Comparison of ENCODE assay signal across 8 mouse cellular contexts in the genomic region with DNA sequence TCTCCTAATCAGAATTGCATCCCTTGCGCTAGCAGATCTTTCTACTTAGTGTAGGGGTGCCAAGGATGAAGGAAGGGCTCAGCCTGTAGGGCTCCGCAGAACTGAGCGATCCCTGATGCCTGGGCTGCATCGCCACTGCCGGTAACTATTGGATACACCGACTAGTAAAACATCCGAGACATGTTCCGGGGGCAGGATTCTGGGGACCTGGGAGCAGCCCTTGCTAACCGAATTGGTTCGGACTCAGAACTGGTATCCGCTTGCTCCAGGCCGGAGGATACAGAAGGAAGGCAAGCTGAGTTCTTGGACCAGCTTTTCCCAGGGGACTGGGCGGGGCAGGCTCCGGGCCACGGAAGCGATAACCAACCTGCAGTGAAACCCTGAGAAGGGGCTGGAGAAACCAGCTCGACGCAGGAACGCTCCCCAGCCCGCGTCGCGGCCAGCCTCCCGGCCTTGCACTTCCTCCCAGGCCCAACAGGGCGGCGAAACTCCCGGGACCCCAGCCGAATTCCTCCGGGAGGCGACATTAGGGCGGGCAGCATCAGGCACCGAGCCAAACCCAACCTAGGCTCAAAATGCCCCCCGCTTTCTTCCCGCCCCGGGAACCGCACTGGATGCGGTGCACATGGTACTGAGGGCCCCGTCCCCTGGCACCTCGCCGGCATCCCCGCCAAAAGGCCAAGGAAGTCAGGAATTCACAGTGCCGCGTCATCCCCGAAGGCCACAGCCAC.
DNase-seq lines count a peak whose midpoint lies in the region; ATAC-seq and TF ChIP-seq lines count a peak whose summit lies in the region.

No protein-coding gene starts in this region.

- no peaks in the 10 kb centered on the region for H3K79me2 ChIP-seq in liver, adult 2 months (ENCODE audit: control insufficient read depth, insufficient read depth, low read length)

- 7% methylated on average over 44 of the region's 44 CpGs for WGBS in thymus, adult 2 months
- 1% methylated on average over 44 of the region's 44 CpGs for WGBS in hindbrain, embryonic 11.5 days
- 4% methylated on average over 44 of the region's 44 CpGs for WGBS in liver, adult 2 months
- WGBS in neural tube, embryonic 13.5 days: 1% methylated on average over 44 of the region's 44 CpGs

- peaks cover 31% of the 10 kb centered on the region for H3K4me1 ChIP-seq in thymus, adult 2 months (replicated peaks; ENCODE audit: control insufficient read depth, insufficient read depth, low read length)
- H3K4me1 ChIP-seq in hindbrain, embryonic 11.5 days (replicated peaks; ENCODE audit: control insufficient read depth, insufficient read depth, low read length): peaks cover 17% of the 10 kb centered on the region
- H3K4me1 ChIP-seq in liver, adult 2 months (ENCODE audit: control insufficient read depth, insufficient read depth, low read length): no peaks in the 10 kb centered on the region
- peaks cover 55% of the 10 kb centered on the region for H3K4me1 ChIP-seq in neural tube, embryonic 13.5 days (replicated peaks)

- DNase-seq in thymus, adult 2 months: peak; percentile 9
- DNase-seq in thymus, adult 18-20 months: no peak
- peak; percentile 43 for DNase-seq in embryo, embryonic 10 days (ENCODE audit: low spot score)
- peak; percentile 62 for DNase-seq in hindbrain, embryonic 11.5 days (ENCODE audit: low spot score)
- DNase-seq in liver, adult 2 months (ENCODE audit: extremely low read depth, low read depth, low spot score): no peak
- no peak for DNase-seq in MN1 (ENCODE audit: low spot score)

- no peak for ATAC-seq in hindbrain, embryonic 11.5 days (ENCODE audit: low FRiP score)
- ATAC-seq in neural tube, embryonic 13.5 days (ENCODE audit: low read depth): no peak
- no peak for ATAC-seq in erythroid progenitor cell, adult 5-6 weeks (replicated peaks; ENCODE audit: low FRiP score, poor library complexity, severe bottlenecking)

- H3K9ac ChIP-seq in hindbrain, embryonic 11.5 days (ENCODE audit: low read depth, low read length): peak overlapping the region; percentile 40; the same call in 1 of the 2 replicates
- no peak overlapping the region for H3K9ac ChIP-seq in liver, adult 2 months (ENCODE audit: low read depth, low read length)
- H3K9ac ChIP-seq in neural tube, embryonic 13.5 days: peak overlapping the region; percentile 59

- peak; percentile 67; the same call in 1 of the 2 replicates for TF ChIP-seq CTCF in thymus, adult 2 months (IDR thresholded peaks at IDR 0.05; ENCODE audit: borderline replicate concordance, control insufficient read depth, extremely low read depth, insufficient read depth, low read length, poor library complexity)
- peak; percentile 63 for TF ChIP-seq CTCF in liver, adult 2 months (IDR thresholded peaks at IDR 0.05; ENCODE audit: low read depth, low read length)

- no peaks in the 10 kb centered on the region for H3K36me3 ChIP-seq in thymus, adult 2 months (ENCODE audit: control insufficient read depth, insufficient read depth, low read length)
- H3K36me3 ChIP-seq in hindbrain, embryonic 11.5 days (ENCODE audit: control insufficient read depth, insufficient read depth, low read length): no peaks in the 10 kb centered on the region
- H3K36me3 ChIP-seq in liver, adult 2 months (ENCODE audit: control insufficient read depth, insufficient read depth, low read length): no peaks in the 10 kb centered on the region
- no peaks in the 10 kb centered on the region for H3K36me3 ChIP-seq in neural tube, embryonic 13.5 days

- H3K4me3 ChIP-seq in thymus, adult 2 months (ENCODE audit: control insufficient read depth, insufficient read depth, low read length): peak overlapping the region; percentile 49
- H3K4me3 ChIP-seq in hindbrain, embryonic 11.5 days (ENCODE audit: low read depth, low read length): peak overlapping the region; percentile 27
- H3K4me3 ChIP-seq in liver, adult 2 months (ENCODE audit: insufficient read depth, low read depth, low read length): peak overlapping the region; percentile 60; the same call in 1 of the 2 replicates
- H3K4me3 ChIP-seq in neural tube, embryonic 13.5 days: peak overlapping the region; percentile 35

- H3K27ac ChIP-seq in thymus, adult 2 months (ENCODE audit: control insufficient read depth, insufficient read depth, low read length): no peak overlapping the region
- H3K27ac ChIP-seq in hindbrain, embryonic 11.5 days (ENCODE audit: low read depth, low read length): 0 out of 2 replicates have a peak overlapping the region, but pooled peaks have one; percentile 30
- no peak overlapping the region for H3K27ac ChIP-seq in liver, adult 2 months (replicated peaks; ENCODE audit: insufficient read depth, low read depth, low read length)
- H3K27ac ChIP-seq in neural tube, embryonic 13.5 days (replicated peaks): peak overlapping the region; percentile 70; the same call in 1 of the 2 replicates

- peak overlapping the region; percentile 32; the same call in 1 of the 2 replicates for H3K4me2 ChIP-seq in hindbrain, embryonic 11.5 days (replicated peaks; ENCODE audit: low read depth, low read length)
- H3K4me2 ChIP-seq in neural tube, embryonic 13.5 days: peak overlapping the region; percentile 33

- H3K9me3 ChIP-seq in hindbrain, embryonic 11.5 days (ENCODE audit: control insufficient read depth, low read length): no peaks in the 10 kb centered on the region
- H3K9me3 ChIP-seq in neural tube, embryonic 13.5 days: no peaks in the 10 kb centered on the region

- no peak for TF ChIP-seq POLR2A in thymus, adult 2 months (IDR thresholded peaks at IDR 0.05; ENCODE audit: control insufficient read depth, extremely low read depth, insufficient read depth, low read length, poor library complexity)
- no peak for TF ChIP-seq POLR2A in liver, adult 2 months (IDR thresholded peaks at IDR 0.05; ENCODE audit: extremely low read depth, insufficient read depth, low read length)

- peaks cover 44% of the 10 kb centered on the region for H3K27me3 ChIP-seq in thymus, adult 2 months (ENCODE audit: control insufficient read depth, insufficient read depth, low read length)
- H3K27me3 ChIP-seq in hindbrain, embryonic 11.5 days (ENCODE audit: control insufficient read depth, insufficient read depth, low read length): peaks cover 84% of the 10 kb centered on the region
- H3K27me3 ChIP-seq in liver, adult 2 months (ENCODE audit: control insufficient read depth, insufficient read depth, low read length): peaks cover 39% of the 10 kb centered on the region
- peaks cover 97% of the 10 kb centered on the region for H3K27me3 ChIP-seq in neural tube, embryonic 13.5 days

Comparison
In these comparisons a context has a peak if more than half of its experiments do, and no peak if none do; other contexts are left out.
1. DNase-seq: peak in thymus, adult 2 months (single experiment), embryo, embryonic 10 days (single experiment) and hindbrain, embryonic 11.5 days (single experiment); none in thymus, adult 18-20 months (0 of 2), liver, adult 2 months (single experiment) and MN1 (single experiment).
2. H3K27ac ChIP-seq: peak in hindbrain, embryonic 11.5 days (single experiment) and neural tube, embryonic 13.5 days (single experiment); none in thymus, adult 2 months (single experiment) and liver, adult 2 months (single experiment).
3. Peak in every context shown above with its lines, with median percentiles within 50 percentile points of each other: H3K4me3 ChIP-seq.